In genomic region chr19:53156361-53156760, GRCm38 (mm10) we compare ENCODE assay signal across 17 mouse cellular contexts.
"Had no signal": no experiment of that assay in that cellular context is flagged by ENCODE, and none has a peak within 500 bp of the region (broad histone marks: within the 10 kb centered on the region; RNA-seq: fewer than 3 reads in every experiment).

No protein-coding gene starts in this region.

- H3K27me3 ChIP-seq: kidney, embryonic 15.5 days; liver, embryonic 13.5 days; midbrain, embryonic 12.5 days; midbrain, embryonic 15.5 days; neural tube, embryonic 12.5 days; neural tube, embryonic 15.5 days had no signal

- H3K9ac ChIP-seq: kidney, embryonic 15.5 days; liver, embryonic 13.5 days; midbrain, embryonic 12.5 days; midbrain, embryonic 15.5 days; neural tube, embryonic 12.5 days; neural tube, embryonic 15.5 days had no signal

- H3K4me3 ChIP-seq: kidney, embryonic 15.5 days; left cerebral cortex, adult 2 months; liver, embryonic 13.5 days; midbrain, embryonic 12.5 days; midbrain, embryonic 15.5 days; neural tube, embryonic 12.5 days; neural tube, embryonic 15.5 days had no signal

- H3K4me2 ChIP-seq: kidney, embryonic 15.5 days; liver, embryonic 13.5 days; midbrain, embryonic 12.5 days; midbrain, embryonic 15.5 days; neural tube, embryonic 12.5 days; neural tube, embryonic 15.5 days had no signal

- H3K36me3 ChIP-seq: kidney, embryonic 15.5 days; liver, embryonic 13.5 days; midbrain, embryonic 12.5 days; midbrain, embryonic 15.5 days; neural tube, embryonic 12.5 days; neural tube, embryonic 15.5 days had no signal

- DNase-seq: kidney, postnatal 10 days; kidney, postnatal 36 days; layer of hippocampus, postnatal 36 days; liver, embryonic 13.5 days; lung, adult 2 months; lung, postnatal 14 days; lung, postnatal 4 days; right cerebral cortex, adult 18-20 months; right cerebral cortex, postnatal 25 days; thymus, adult 18-20 months; thymus, postnatal 36 days had no signal

- H3K27ac ChIP-seq: kidney, embryonic 15.5 days; left cerebral cortex, adult 2 months; liver, embryonic 13.5 days; midbrain, embryonic 12.5 days; midbrain, embryonic 15.5 days; neural tube, embryonic 12.5 days; neural tube, embryonic 15.5 days had no signal

- H3K9me3 ChIP-seq: kidney, embryonic 15.5 days; liver, embryonic 13.5 days; midbrain, embryonic 12.5 days; midbrain, embryonic 15.5 days; neural tube, embryonic 12.5 days; neural tube, embryonic 15.5 days had no signal

- H3K4me1 ChIP-seq: kidney, embryonic 15.5 days; midbrain, embryonic 12.5 days; midbrain, embryonic 15.5 days; neural tube, embryonic 12.5 days; neural tube, embryonic 15.5 days had no signal

- ATAC-seq: midbrain, embryonic 15.5 days had no signal
